ENCODE assay signal across 9 mouse cellular contexts in genomic region chr2:72196190-72196965, GRCm38 (mm10).
DNase-seq lines count a peak whose midpoint lies in the region; ATAC-seq lines count a peak whose summit lies in the region.
"Had no signal": no experiment of that assay in that cellular context is flagged by ENCODE, and none has a peak within 500 bp of the region (broad histone marks: within the 10 kb centered on the region; RNA-seq: fewer than 3 reads in every experiment).

No protein-coding gene starts in this region.

- H3K9ac ChIP-seq in liver, embryonic 15.5 days: no peak overlapping the region
- H3K9ac ChIP-seq in kidney, embryonic 16.5 days (replicated peaks; ENCODE audit: low read length): no peak overlapping the region
- H3K9ac ChIP-seq: midbrain, embryonic 12.5 days had no signal

- H3K27ac ChIP-seq in liver, embryonic 15.5 days (replicated peaks): peak overlapping the region; percentile 57
- no peak overlapping the region for H3K27ac ChIP-seq in kidney, embryonic 16.5 days (ENCODE audit: low read length)
- H3K27ac ChIP-seq: midbrain, embryonic 12.5 days had no signal

- WGBS in liver, embryonic 15.5 days (ENCODE audit: insufficient replicate concordance): 22% methylated on average over 6 of the region's 6 CpGs
- WGBS in kidney, embryonic 16.5 days: 71% methylated on average over 6 of the region's 6 CpGs

- peaks cover 4% of the 10 kb centered on the region for H3K36me3 ChIP-seq in liver, embryonic 15.5 days (replicated peaks)
- H3K36me3 ChIP-seq in kidney, embryonic 16.5 days (ENCODE audit: insufficient read depth, low read length): no peaks in the 10 kb centered on the region
- H3K36me3 ChIP-seq: midbrain, embryonic 12.5 days had no signal

- intact Hi-C loops in left cerebral cortex, postnatal 4 days (cut with DNase I): no loop called here
- intact Hi-C loops in gastrocnemius, postnatal 14 days (cut with DNase I; ENCODE audit: low total_unique reads): no loop called here

- ATAC-seq in liver, embryonic 15.5 days (ENCODE audit: insufficient read depth): peak; percentile 73
- no peak for ATAC-seq in kidney, embryonic 16.5 days (ENCODE audit: low FRiP score, low TSS enrichment)

- H3K4me2 ChIP-seq in liver, embryonic 15.5 days: peak overlapping the region; percentile 10; the same call in 1 of the 2 replicates
- H3K4me2 ChIP-seq in kidney, embryonic 16.5 days (replicated peaks; ENCODE audit: low read depth, low read length): no peak overlapping the region
- H3K4me2 ChIP-seq: midbrain, embryonic 12.5 days had no signal

- no peaks in the 10 kb centered on the region for H3K9me3 ChIP-seq in liver, embryonic 15.5 days (replicated peaks)
- H3K9me3 ChIP-seq in kidney, embryonic 16.5 days (ENCODE audit: low read length): peaks cover 4% of the 10 kb centered on the region; the same call in 1 of the 2 replicates
- H3K9me3 ChIP-seq: midbrain, embryonic 12.5 days had no signal

- H3K4me3 ChIP-seq in liver, embryonic 15.5 days (replicated peaks): no peak overlapping the region
- no peak overlapping the region for H3K4me3 ChIP-seq in kidney, embryonic 16.5 days (ENCODE audit: low read length)
- H3K4me3 ChIP-seq: midbrain, embryonic 12.5 days had no signal

- peaks cover 15% of the 10 kb centered on the region for H3K4me1 ChIP-seq in liver, embryonic 15.5 days (replicated peaks)
- H3K4me1 ChIP-seq in kidney, embryonic 16.5 days (ENCODE audit: insufficient read depth, low read length): peaks cover 8% of the 10 kb centered on the region

- no peaks in the 10 kb centered on the region for H3K27me3 ChIP-seq in liver, embryonic 15.5 days
- H3K27me3 ChIP-seq in kidney, embryonic 16.5 days (ENCODE audit: insufficient read depth, low read length): no peaks in the 10 kb centered on the region
- H3K27me3 ChIP-seq: midbrain, embryonic 12.5 days had no signal

- DNase-seq in left cerebral cortex, postnatal 4 days: peak; percentile 10
- no peak for DNase-seq in left cerebral cortex, adult 18-20 months (ENCODE audit: low spot score in 2 of 2)
- peak; percentile 60 for DNase-seq in adrenal gland, adult 8-10 months
- DNase-seq in spleen, postnatal 36 days (ENCODE audit: low spot score in 2 of 2): peak; percentile 43 to 47
- DNase-seq in gastrocnemius, postnatal 14 days: no peak
- no peak for DNase-seq in layer of hippocampus, adult 9-10 months (ENCODE audit: low spot score)

Comparison
In these comparisons a context has a peak if more than half of its experiments do, and no peak if none do; other contexts are left out.
1. DNase-seq: peak in left cerebral cortex, postnatal 4 days (single experiment), adrenal gland, adult 8-10 months (single experiment) and spleen, postnatal 36 days (2 of 2); none in left cerebral cortex, adult 18-20 months (0 of 2), gastrocnemius, postnatal 14 days (single experiment) and layer of hippocampus, adult 9-10 months (single experiment).